Mouse (Mus musculus): ENCODE data around the gene Adamts14.

Adamts14 gene

GRCm38 (mm10) chr10:61275669-61276110, 2.5 kb upstream of the Adamts14 start:
- DNase-seq (ENCODE audit: low read depth), result peak; percentile 61

- DNase-seq (ENCODE audit: low read depth), result no peak
These were observed 1.3 kb upstream of the Adamts14 start for GRCm38 (mm10) chr10:61274532-61274931.

GRCm38 (mm10) chr10:61273844-61274215, 592 bp upstream of the Adamts14 start:
- DNase-seq (ENCODE audit: low read depth), result no peak

- no peak for DNase-seq (ENCODE audit: low read depth)
These were observed 607 bp downstream of the Adamts14 start for GRCm38 (mm10) chr10:61272631-61273030.

GRCm38 (mm10) chr10:61272089-61272626, 1.1 kb downstream of the Adamts14 start:
- no peak for DNase-seq (ENCODE audit: low read depth)

GRCm38 (mm10) chr10:61267378-61267777, 5.9 kb downstream of the Adamts14 start:
- DNase-seq (ENCODE audit: low read depth), result no peak

- no peak for DNase-seq (ENCODE audit: low read depth)
These were observed 9.6 kb downstream of the Adamts14 start for GRCm38 (mm10) chr10:61263606-61264005.

GRCm38 (mm10) chr10:61261229-61262156, 11.7 kb downstream of the Adamts14 start:
- no peak for DNase-seq (ENCODE audit: low read depth)

- DNase-seq (ENCODE audit: low read depth), result no peak
These were observed 15.1 kb downstream of the Adamts14 start for GRCm38 (mm10) chr10:61258131-61258530.

- no peak for DNase-seq (ENCODE audit: low read depth)
These were observed 16.6 kb downstream of the Adamts14 start for GRCm38 (mm10) chr10:61256665-61257064.

GRCm38 (mm10) chr10:61255190-61255589, 18.0 kb downstream of the Adamts14 start:
- DNase-seq (ENCODE audit: low read depth), result no peak

- no peak for DNase-seq (ENCODE audit: low read depth)
These were observed 18.5 kb downstream of the Adamts14 start for GRCm38 (mm10) chr10:61254761-61255160.

- DNase-seq (ENCODE audit: low read depth), result no peak
These were observed 23.3 kb downstream of the Adamts14 start for GRCm38 (mm10) chr10:61249951-61250350.

GRCm38 (mm10) chr10:61248596-61249114, 24.6 kb downstream of the Adamts14 start:
- no peak for DNase-seq (ENCODE audit: low read depth)

- no peak for DNase-seq (ENCODE audit: low read depth)
These were observed 26.9 kb downstream of the Adamts14 start for GRCm38 (mm10) chr10:61246288-61246687.

- DNase-seq (ENCODE audit: low read depth), result no peak
These were observed 31.2 kb downstream of the Adamts14 start for GRCm38 (mm10) chr10:61241961-61242421.

GRCm38 (mm10) chr10:61240108-61240920, 32.9 kb downstream of the Adamts14 start:
- DNase-seq (ENCODE audit: low read depth), result no peak

GRCm38 (mm10) chr10:61237391-61237785, 35.9 kb downstream of the Adamts14 start:
- DNase-seq (ENCODE audit: low read depth), result no peak

GRCm38 (mm10) chr10:61236683-61237390, 36.4 kb downstream of the Adamts14 start:
- DNase-seq (ENCODE audit: low read depth), result no peak

- no peak for DNase-seq (ENCODE audit: low read depth)
These were observed 37.5 kb downstream of the Adamts14 start for GRCm38 (mm10) chr10:61235677-61236267.

- DNase-seq (ENCODE audit: low read depth), result no peak
These were observed 38.9 kb downstream of the Adamts14 start for GRCm38 (mm10) chr10:61234319-61234718.
